24 mouse cellular contexts compared by ENCODE assay signal in the genomic region with DNA sequence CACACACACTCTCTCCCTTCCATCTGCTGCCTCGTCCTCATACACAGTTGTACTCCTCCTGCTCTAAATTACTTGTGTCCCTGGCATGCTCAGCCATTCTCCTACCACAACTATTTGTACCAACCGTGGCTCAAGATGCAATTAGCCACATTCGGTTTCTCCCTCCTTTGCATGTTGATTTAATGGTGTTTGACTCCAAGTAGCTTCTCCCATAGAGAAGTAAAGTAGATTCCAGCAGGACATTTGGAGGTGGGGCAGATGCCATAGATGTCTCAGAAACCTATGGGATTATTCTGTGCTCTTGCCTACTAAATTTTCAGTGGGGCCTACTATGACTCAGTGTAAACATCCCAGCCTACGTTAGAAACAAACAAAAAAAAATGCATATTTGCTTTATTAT.
DNase-seq lines count a peak whose midpoint lies in the region; ATAC-seq and TF ChIP-seq lines count a peak whose summit lies in the region.
"Had no signal": no experiment of that assay in that cellular context is flagged by ENCODE, and none has a peak within 500 bp of the region (broad histone marks: within the 10 kb centered on the region; RNA-seq: fewer than 3 reads in every experiment).

No protein-coding gene starts in this region.

- 49% methylated on average over 4 of the region's 4 CpGs for WGBS in embryonic facial prominence, embryonic 14.5 days
- WGBS in embryonic facial prominence, embryonic 10.5 days, result 75% methylated on average over 4 of the region's 4 CpGs
- 41% methylated on average over 4 of the region's 4 CpGs for WGBS in intestine, embryonic 16.5 days

- no peaks in the 10 kb centered on the region for H3K27me3 ChIP-seq in embryonic facial prominence, embryonic 14.5 days (replicated peaks; ENCODE audit: control insufficient read depth, insufficient read depth, low read length)
- no peaks in the 10 kb centered on the region for H3K27me3 ChIP-seq in embryonic facial prominence, embryonic 10.5 days (replicated peaks; ENCODE audit: low read depth, poor library complexity, severe bottlenecking)
- no peaks in the 10 kb centered on the region for H3K27me3 ChIP-seq in intestine, embryonic 16.5 days (replicated peaks; ENCODE audit: control insufficient read depth, insufficient read depth, low read length)
- H3K27me3 ChIP-seq: embryonic facial prominence, embryonic 12.5 days; heart, embryonic 12.5 days; limb, embryonic 13.5 days; liver, embryonic 12.5 days; megakaryocyte, embryonic 14.5 days; midbrain, embryonic 15.5 days had no signal

- intact Hi-C loops in left cerebral cortex, adult 2 months (cut with DNase I), result no loop called here
- intact Hi-C loops in left cerebral cortex, postnatal 14 days (cut with DNase I), result no loop called here

- H3K9me3 ChIP-seq in embryonic facial prominence, embryonic 14.5 days (ENCODE audit: control insufficient read depth, low read length), result no peaks in the 10 kb centered on the region
- no peaks in the 10 kb centered on the region for H3K9me3 ChIP-seq in embryonic facial prominence, embryonic 10.5 days
- H3K9me3 ChIP-seq in intestine, embryonic 16.5 days (ENCODE audit: control insufficient read depth, low read length), result no peaks in the 10 kb centered on the region
- H3K9me3 ChIP-seq: embryonic facial prominence, embryonic 12.5 days; heart, embryonic 12.5 days; limb, embryonic 13.5 days; liver, embryonic 12.5 days; midbrain, embryonic 15.5 days had no signal

- TF ChIP-seq CTCF in left cerebral cortex, adult 2 months (IDR thresholded peaks at IDR 0.05), result no peak

- H3K36me3 ChIP-seq in embryonic facial prominence, embryonic 14.5 days (ENCODE audit: control insufficient read depth, insufficient read depth, low read length), result no peaks in the 10 kb centered on the region
- H3K36me3 ChIP-seq in embryonic facial prominence, embryonic 10.5 days (replicated peaks), result no peaks in the 10 kb centered on the region
- no peaks in the 10 kb centered on the region for H3K36me3 ChIP-seq in intestine, embryonic 16.5 days (ENCODE audit: control insufficient read depth, insufficient read depth, low read length)
- H3K36me3 ChIP-seq: embryonic facial prominence, embryonic 12.5 days; heart, embryonic 12.5 days; limb, embryonic 13.5 days; liver, embryonic 12.5 days; midbrain, embryonic 15.5 days had no signal

- H3K4me1 ChIP-seq in embryonic facial prominence, embryonic 14.5 days (ENCODE audit: control insufficient read depth, insufficient read depth, low read length), result peaks cover 6% of the 10 kb centered on the region; the same call in 1 of the 2 replicates
- peaks cover 8% of the 10 kb centered on the region for H3K4me1 ChIP-seq in embryonic facial prominence, embryonic 10.5 days
- H3K4me1 ChIP-seq in intestine, embryonic 16.5 days (ENCODE audit: control insufficient read depth, insufficient read depth, low read length), result peaks cover 4% of the 10 kb centered on the region; the same call in 1 of the 2 replicates
- H3K4me1 ChIP-seq: embryonic facial prominence, embryonic 12.5 days; limb, embryonic 13.5 days; liver, embryonic 12.5 days; megakaryocyte, embryonic 14.5 days had no signal

- H3K4me3 ChIP-seq in embryonic facial prominence, embryonic 14.5 days (ENCODE audit: low read depth, low read length), result no peak overlapping the region
- H3K4me3 ChIP-seq in embryonic facial prominence, embryonic 10.5 days, result no peak overlapping the region
- H3K4me3 ChIP-seq in left cerebral cortex, adult 2 months, result no peak overlapping the region
- H3K4me3 ChIP-seq in intestine, embryonic 16.5 days (ENCODE audit: low read length), result no peak overlapping the region
- H3K4me3 ChIP-seq: embryonic facial prominence, embryonic 12.5 days; heart, embryonic 12.5 days; limb, embryonic 13.5 days; liver, embryonic 12.5 days; megakaryocyte, embryonic 14.5 days; midbrain, embryonic 15.5 days; myocyte had no signal

- no peak for ATAC-seq in embryonic facial prominence, embryonic 14.5 days (ENCODE audit: low read depth)
- 0 out of 2 replicates have a peak, but pooled peaks have one; percentile 9 for ATAC-seq in intestine, embryonic 16.5 days
- no peak for ATAC-seq in erythroid progenitor cell, adult 5-6 weeks (replicated peaks; ENCODE audit: low FRiP score, poor library complexity, severe bottlenecking)
- ATAC-seq: forebrain, embryonic 16.5 days; liver, embryonic 12.5 days; midbrain, embryonic 15.5 days had no signal

- H3K27ac ChIP-seq in embryonic facial prominence, embryonic 14.5 days (replicated peaks; ENCODE audit: low read depth, low read length), result no peak overlapping the region
- no peak overlapping the region for H3K27ac ChIP-seq in embryonic facial prominence, embryonic 10.5 days (replicated peaks)
- H3K27ac ChIP-seq in left cerebral cortex, adult 2 months, result peak overlapping the region; percentile 48
- H3K27ac ChIP-seq in intestine, embryonic 16.5 days (ENCODE audit: low read length), result no peak overlapping the region
- H3K27ac ChIP-seq: embryonic facial prominence, embryonic 12.5 days; limb, embryonic 13.5 days; liver, embryonic 12.5 days; midbrain, embryonic 15.5 days had no signal

- no peak overlapping the region for H3K4me2 ChIP-seq in embryonic facial prominence, embryonic 14.5 days (ENCODE audit: low read depth, low read length)
- H3K4me2 ChIP-seq in intestine, embryonic 16.5 days (ENCODE audit: low read depth, low read length), result no peak overlapping the region
- H3K4me2 ChIP-seq: embryonic facial prominence, embryonic 12.5 days; heart, embryonic 12.5 days; limb, embryonic 13.5 days; liver, embryonic 12.5 days; midbrain, embryonic 15.5 days had no signal

- no peak overlapping the region for H3K9ac ChIP-seq in embryonic facial prominence, embryonic 14.5 days (ENCODE audit: low read depth, low read length)
- H3K9ac ChIP-seq in intestine, embryonic 16.5 days (ENCODE audit: low read depth, low read length), result no peak overlapping the region
- H3K9ac ChIP-seq: embryonic facial prominence, embryonic 12.5 days; heart, embryonic 12.5 days; limb, embryonic 13.5 days; liver, embryonic 12.5 days; midbrain, embryonic 15.5 days had no signal

- DNase-seq in embryonic facial prominence, embryonic 14.5 days (ENCODE audit: low spot score), result peak; percentile 9
- no peak for DNase-seq in embryonic facial prominence, embryonic 10.5 days (ENCODE audit: low spot score)
- DNase-seq in left cerebral cortex, adult 2 months (ENCODE audit: extremely low spot score in 1 of 2, low spot score in 2 of 2), result no peak
- DNase-seq in left cerebral cortex, postnatal 14 days (ENCODE audit: low spot score in 2 of 2), result no peak
- DNase-seq in 3T3-L1 (ENCODE audit: low read depth, low spot score), result peak; percentile 14
- DNase-seq in adrenal gland, adult 18-20 months (ENCODE audit: low spot score in 2 of 2), result no peak
- DNase-seq: adrenal gland, postnatal 36 days; cerebellum, adult 18-20 months; cerebellum, postnatal 14 days; gastrocnemius, postnatal 10 days; heart, postnatal 10 days; kidney, adult 8-10 months; kidney, postnatal 14 days; layer of hippocampus, postnatal 36 days had no signal

Comparison
In these comparisons a context has a peak if more than half of its experiments do, and no peak if none do; other contexts are left out.
1. DNase-seq: peak in embryonic facial prominence, embryonic 14.5 days (single experiment) and 3T3-L1 (single experiment); none in embryonic facial prominence, embryonic 10.5 days (single experiment), left cerebral cortex, adult 2 months (0 of 2), left cerebral cortex, postnatal 14 days (0 of 2) and adrenal gland, adult 18-20 months (0 of 2).